Mouse (Mus musculus) G1E (cell line): ENCODE results near the gene Zkscan1.

Experiments
- CTCF ChIP-seq: IDR thresholded peaks from 2 replicates; pipeline ENCODE4 v1.5.1; 2012; ENCODE audit warnings: low read depth, low read length, inconsistent platforms, mixed read lengths
- GATA1 ChIP-seq: IDR thresholded peaks from 2 replicates; pipeline ENCODE4 v1.6.1; 2012; ENCODE audit warnings: borderline replicate concordance, low read length, inconsistent platforms, mixed read lengths
- GATA2 ChIP-seq: IDR thresholded peaks from 2 replicates; pipeline ENCODE4 v1.6.1; 2012; ENCODE audit warnings: low read depth, low read length, inconsistent platforms, borderline replicate concordance
- POLR2AphosphoS5 ChIP-seq: IDR thresholded peaks from 2 replicates; pipeline ENCODE4 v1.6.1; 2012; ENCODE audit warnings: low read depth, low read length, inconsistent platforms; ENCODE audit not compliant: insufficient replicate concordance
- TAL1 ChIP-seq: conservative IDR thresholded peaks from 2 replicates; pipeline ENCODE4 v1.6.1; 2012; ENCODE audit warnings: low read depth, low read length, inconsistent platforms, mixed read lengths

DNA sequence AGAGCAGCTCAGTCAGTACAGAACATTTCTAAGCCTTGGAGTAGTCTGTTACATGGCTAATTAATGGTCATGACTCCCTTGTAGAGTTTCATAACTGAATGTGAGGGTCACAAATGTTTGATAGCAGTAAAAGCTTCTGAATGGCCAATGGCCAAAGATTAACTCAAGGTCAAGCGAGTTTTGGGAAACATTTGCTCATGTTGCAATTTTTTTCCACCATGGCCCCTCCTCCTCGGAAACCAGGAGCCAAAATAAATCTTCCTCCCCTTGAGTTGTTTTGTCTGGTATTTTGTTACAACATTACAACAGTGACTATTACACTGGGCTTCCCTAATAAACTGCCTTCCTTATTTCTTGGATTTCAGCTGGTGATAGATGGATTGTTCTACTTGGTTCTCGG, 9.2 kb upstream of the Zkscan1 start:
- no peak for TF ChIP-seq CTCF
- no peak for TF ChIP-seq GATA1
- TF ChIP-seq TAL1 = no peak
- TF ChIP-seq POLR2AphosphoS5 = no peak
- no peak for TF ChIP-seq GATA2
